Mouse (Mus musculus) mouse embryonic stem cell (cell line): ENCODE results near the gene Nxn.

Source experiments
- in situ Hi-C, 2 experiments: fragments of 300-500 bp; cut with MboI; formaldehyde crosslinking; loops; 1 replicate in 1 of 2; 3 replicates in 1 of 2; pipeline ENCODE4 v1.14.3; 2019 to 2020; ENCODE audit warnings: low sequenced_read_pairs in 2 of 2, low pct_unique_long_range_greater_than_20kb in 1 of 2, mixed read lengths in 1 of 2; ENCODE audit not compliant: unreplicated experiment in 1 of 2

The Nxn gene

GRCm38 (mm10) chr11:76406702-76407583, 8.0 kb upstream of the Nxn start, which contains the start of gene Timm22:
TSS of gene Timm22 (plus strand) at chr11:76406952.
- in situ Hi-C loops: loop anchor here (10.0 kb wide), 1 partner anchor 322 kb away; no protein-coding TSS in a partner anchor

- in situ Hi-C loops: loop anchor here (10.0 kb wide), 1 partner anchor 321 kb away; no protein-coding TSS in a partner anchor
Measured at GRCm38 (mm10) chr11:76405626-76406264, 6.8 kb upstream of the Nxn start.

GRCm38 (mm10) chr11:76405113-76405512, 6.2 kb upstream of the Nxn start:
- in situ Hi-C loops: loop anchor here (10.0 kb wide), 1 partner anchor 320 kb away; no protein-coding TSS in a partner anchor

GRCm38 (mm10) chr11:76401398-76401797, 2.5 kb upstream of the Nxn start:
- in situ Hi-C loops: loop anchor here (5.0 to 10.0 kb wide), 2 partner anchors 149 to 317 kb away; no protein-coding TSS in a partner anchor

DNA sequence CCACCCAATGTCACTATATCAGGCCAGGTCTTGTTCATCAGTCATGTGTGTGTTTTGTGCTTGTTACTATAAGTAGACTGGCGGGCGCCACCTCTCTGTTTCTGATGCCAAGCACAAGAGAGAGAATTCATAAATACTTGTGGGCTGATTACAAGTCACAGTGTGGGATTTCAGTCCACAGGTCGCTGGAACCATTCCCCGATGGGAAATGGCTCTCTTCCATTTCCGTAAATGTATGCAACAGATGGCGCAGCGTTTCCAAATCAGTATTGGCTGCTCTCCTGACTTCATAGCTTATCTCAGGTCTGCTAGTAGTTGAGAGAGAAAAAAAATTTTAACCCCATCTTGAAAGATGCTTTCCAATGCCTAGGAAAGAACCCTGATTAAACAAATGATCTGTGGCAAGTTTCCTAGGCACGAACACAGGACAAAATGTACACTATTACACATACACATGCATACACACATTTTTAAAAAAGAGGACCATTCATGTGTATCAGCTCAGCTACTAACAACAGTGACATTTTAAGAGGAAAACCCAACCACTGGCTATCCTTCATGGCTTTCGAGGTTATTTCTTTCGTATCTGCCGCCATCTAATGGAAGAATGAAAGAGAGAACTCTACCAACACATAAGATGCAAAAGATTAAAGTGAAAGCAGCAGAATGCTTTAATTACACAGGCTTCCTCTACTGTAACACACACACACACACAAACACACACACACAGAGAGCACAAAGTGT, 819 bp upstream of the Nxn start:
- in situ Hi-C loops: loop anchor here (5.0 to 10.0 kb wide), 2 partner anchors 147 to 315 kb away; no protein-coding TSS in a partner anchor

DNA sequence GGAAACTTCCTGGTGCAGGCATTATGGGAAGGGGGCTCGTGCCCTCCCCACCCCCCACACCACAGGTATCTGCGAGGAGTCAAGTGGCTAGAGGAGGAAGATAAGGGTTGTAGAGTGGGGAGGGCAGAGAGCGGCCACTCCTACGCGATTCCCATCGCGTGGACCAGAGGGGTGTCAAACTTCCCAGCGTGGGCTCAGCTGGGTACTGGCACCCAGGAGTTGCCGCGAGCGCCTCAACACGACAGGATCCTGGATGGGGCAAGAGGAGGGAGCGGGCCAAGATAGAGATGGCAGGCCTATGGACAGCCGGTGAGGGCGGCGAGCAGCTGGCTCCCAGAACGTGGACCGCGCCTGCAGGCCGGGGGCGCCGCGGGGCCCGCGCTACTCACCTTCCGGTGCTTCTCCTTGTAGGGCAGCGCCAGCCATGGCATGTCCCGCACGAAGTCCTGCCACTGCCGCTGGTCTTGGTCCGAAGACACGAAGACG, 585 bp downstream of the Nxn start:
- in situ Hi-C loops: loop anchor here in 1 of 2 experiments (5.0 kb wide), 1 partner anchor 146 kb away; no protein-coding TSS in a partner anchor

GRCm38 (mm10) chr11:76397650-76398311, 1.2 kb downstream of the Nxn start:
- in situ Hi-C loops: loop anchor here in 1 of 2 experiments (5.0 kb wide), 1 partner anchor 145 kb away; no protein-coding TSS in a partner anchor

GRCm38 (mm10) chr11:76392996-76393395, 5.9 kb downstream of the Nxn start:
- in situ Hi-C loops: loop anchor here in 1 of 2 experiments (5.0 kb wide), 1 partner anchor 46 kb away; no protein-coding TSS in a partner anchor

- in situ Hi-C loops: loop anchor here in 1 of 2 experiments (5.0 kb wide), 1 partner anchor 45 kb away; no protein-coding TSS in a partner anchor
Measured at GRCm38 (mm10) chr11:76392532-76392931, 6.4 kb downstream of the Nxn start.

GRCm38 (mm10) chr11:76388711-76389110, 10.2 kb downstream of the Nxn start:
- in situ Hi-C loops: no loop called here

GRCm38 (mm10) chr11:76387097-76387496, 11.8 kb downstream of the Nxn start:
- in situ Hi-C loops: no loop called here

- in situ Hi-C loops: no loop called here
Measured at GRCm38 (mm10) chr11:76385746-76386145, 13.2 kb downstream of the Nxn start.

DNA sequence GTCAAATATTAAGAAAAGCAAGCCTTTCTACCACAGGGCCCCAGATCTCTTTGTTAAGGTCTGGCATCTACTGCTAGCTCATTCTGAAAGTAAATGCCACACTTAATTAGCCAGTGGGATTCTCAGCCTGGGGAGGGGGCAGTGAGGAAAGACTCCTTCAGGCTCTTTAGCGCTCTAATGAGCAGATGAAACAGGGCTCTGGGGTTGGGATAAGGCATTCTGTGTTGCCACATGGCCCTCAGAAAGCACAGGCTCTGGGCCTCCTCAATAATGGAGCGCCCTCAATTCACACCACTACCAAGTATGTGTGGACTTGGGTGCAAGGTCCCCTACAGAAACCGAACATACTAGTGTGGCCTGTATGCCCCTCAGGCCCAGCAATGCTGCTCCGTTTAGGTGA, 13.9 kb downstream of the Nxn start:
- in situ Hi-C loops: no loop called here

DNA sequence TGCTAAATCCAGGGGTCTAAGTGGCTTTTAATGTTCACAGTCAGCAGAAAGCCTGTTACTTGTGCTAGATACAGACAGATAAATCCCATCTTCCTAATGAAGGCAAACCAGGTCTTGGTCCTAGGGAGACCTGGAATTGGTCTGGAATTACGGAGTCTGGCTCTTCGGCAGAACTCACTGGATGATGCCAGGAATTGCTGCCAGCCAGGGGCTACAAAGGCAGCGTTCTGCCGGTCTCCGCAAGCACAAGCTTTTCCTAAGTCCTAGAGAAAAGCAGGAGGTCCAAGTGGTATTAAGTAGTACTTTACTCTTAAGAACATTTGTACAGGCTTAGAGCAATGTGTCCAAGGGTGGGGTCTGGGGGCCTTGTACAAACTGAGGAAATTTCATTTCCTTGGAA, 14.6 kb downstream of the Nxn start:
- in situ Hi-C loops: no loop called here

- in situ Hi-C loops: no loop called here
Measured at GRCm38 (mm10) chr11:76382711-76383324, 16.1 kb downstream of the Nxn start.

DNA sequence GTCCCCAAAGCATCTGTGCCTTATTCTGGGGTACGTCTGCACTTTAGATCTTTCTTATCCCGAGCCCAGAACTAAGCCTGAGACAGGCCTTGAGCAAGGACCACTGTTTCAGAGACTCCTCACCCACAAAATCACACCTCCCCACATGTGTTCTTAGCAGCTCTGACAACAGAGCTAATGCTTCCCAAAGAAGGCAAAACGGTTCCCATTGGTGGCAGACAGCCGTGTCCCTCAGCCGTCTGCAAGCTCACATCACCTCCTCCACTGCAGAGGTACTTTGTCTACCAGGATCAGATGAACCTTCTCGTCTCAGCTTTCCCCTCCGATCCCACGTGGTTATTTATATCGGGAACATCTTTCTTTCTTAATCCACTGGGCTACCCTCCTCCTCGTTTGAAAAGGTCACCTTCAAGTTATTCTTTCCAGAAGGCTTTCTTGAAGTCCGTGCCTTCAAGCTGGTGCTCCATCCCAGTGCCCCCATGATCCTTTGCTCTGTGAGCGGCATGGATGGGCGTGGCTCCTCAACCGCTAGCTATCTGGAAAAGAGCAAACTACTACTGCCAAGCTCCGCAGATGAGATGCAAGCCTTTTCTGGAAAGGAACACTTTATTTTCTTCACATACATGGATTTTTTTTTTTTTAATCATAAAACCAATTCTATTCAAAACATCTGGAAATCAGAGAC, 17.6 kb downstream of the Nxn start:
- in situ Hi-C loops: no loop called here
